ENCODE assay signal across 8 mouse cellular contexts in genomic region chr2:78279382-78280056, GRCm38 (mm10).
DNase-seq lines count a peak whose midpoint lies in the region; ATAC-seq lines count a peak whose summit lies in the region.
"Had no signal": no experiment of that assay in that cellular context is flagged by ENCODE, and none has a peak within 500 bp of the region (broad histone marks: within the 10 kb centered on the region; RNA-seq: fewer than 3 reads in every experiment).

No protein-coding gene starts in this region.

- no peaks in the 10 kb centered on the region for H3K36me3 ChIP-seq in liver, embryonic 11.5 days (ENCODE audit: control insufficient read depth, insufficient read depth, low read length)

- no peak overlapping the region for H3K4me2 ChIP-seq in liver, embryonic 11.5 days

- no peak overlapping the region for H3K4me3 ChIP-seq in liver, embryonic 11.5 days (ENCODE audit: low read depth, low read length)

- no peaks in the 10 kb centered on the region for H3K27me3 ChIP-seq in liver, embryonic 11.5 days (replicated peaks; ENCODE audit: control insufficient read depth, insufficient read depth, low read length)

- 84% methylated on average over 5 of the region's 5 CpGs for WGBS in liver, embryonic 11.5 days

- peak; percentile 61 for DNase-seq in kidney, postnatal 10 days
- DNase-seq in kidney, adult 8-10 months = no peak
- DNase-seq in gastrocnemius, adult 18-20 months (ENCODE audit: low spot score) = peak; percentile 49
- peak; percentile 29 to 55 for DNase-seq in heart, adult 9 months (ENCODE audit: low spot score in 2 of 2)
- peak; percentile 20 for DNase-seq in mesoderm, embryonic 11.5 days (ENCODE audit: low read depth, low spot score)
- no peak for DNase-seq in liver, embryonic 11.5 days (ENCODE audit: low spot score)

- no peaks in the 10 kb centered on the region for H3K4me1 ChIP-seq in liver, embryonic 11.5 days (replicated peaks; ENCODE audit: control insufficient read depth, insufficient read depth, low read length)

- no peak overlapping the region for H3K27ac ChIP-seq in liver, embryonic 11.5 days (ENCODE audit: low read depth, low read length)
- H3K27ac ChIP-seq: macrophage had no signal

- no peak overlapping the region for H3K9ac ChIP-seq in liver, embryonic 11.5 days (ENCODE audit: low read depth, low read length)

- H3K9me3 ChIP-seq in liver, embryonic 11.5 days (ENCODE audit: control insufficient read depth, low read length) = no peaks in the 10 kb centered on the region

- ATAC-seq in megakaryocyte-erythroid progenitor cell, adult 5-6 weeks (replicated peaks; ENCODE audit: low FRiP score, low TSS enrichment, poor library complexity, severe bottlenecking) = no peak
- no peak for ATAC-seq in liver, embryonic 11.5 days (replicated peaks; ENCODE audit: low FRiP score)

Comparison
In these comparisons a context has a peak if more than half of its experiments do, and no peak if none do; other contexts are left out.
1. DNase-seq: peak in kidney, postnatal 10 days (single experiment), gastrocnemius, adult 18-20 months (single experiment), heart, adult 9 months (2 of 2) and mesoderm, embryonic 11.5 days (single experiment); none in kidney, adult 8-10 months (0 of 2) and liver, embryonic 11.5 days (single experiment).